Mouse (Mus musculus): ENCODE measurements around the gene Olfr688. TPM values are rescaled to one million over a fixed set of nuclear protein-coding genes. Genes with fewer than 3 reads are reported as not detected.

Gene Olfr688
- not detected for total RNA-seq (2021)
- long read RNA-seq, experiment 1: 0 reads
- long read RNA-seq, experiment 2: 0 reads

GRCm38 (mm10) chr7:105287795-105288194, at the start of gene Olfr688:
Olfr688 (plus strand) TSS chr7:105288095.
- DNase-seq (ENCODE audit: extremely low spot score in 1 of 2, low spot score in 2 of 2): no peak
- no peak for TF ChIP-seq CTCF (IDR thresholded peaks at IDR 0.05)
- Histone ChIP-seq H3K4me3 (no peak within 1 kb of the TSS), H3K27ac (no peak within 1 kb of the TSS)
- intact Hi-C loops (cut with DNase I): no loop called here

- DNase-seq (ENCODE audit: extremely low spot score in 1 of 2, low spot score in 2 of 2): no peak
- H3K27ac ChIP-seq: no peak overlapping the region
- intact Hi-C loops (cut with DNase I): no loop called here
- H3K4me3 ChIP-seq: no peak overlapping the region
- no peak for TF ChIP-seq CTCF (IDR thresholded peaks at IDR 0.05)
These were observed 40.2 kb upstream of the Olfr688 start for GRCm38 (mm10) chr7:105247671-105248070.

GRCm38 (mm10) chr7:105248197-105248596, 39.7 kb upstream of the Olfr688 start:
- intact Hi-C loops (cut with DNase I): no loop called here

GRCm38 (mm10) chr7:105256656-105257055, 31.2 kb upstream of the Olfr688 start:
- Histone ChIP-seq H3K4me3 (no peak overlapping the region), H3K27ac (no peak overlapping the region)
- intact Hi-C loops (cut with DNase I): no loop called here
- TF ChIP-seq CTCF (IDR thresholded peaks at IDR 0.05): peak; percentile 32
- DNase-seq (ENCODE audit: extremely low spot score in 1 of 2, low spot score in 2 of 2): no peak

More at GRCm38 (mm10) chr7:105248197-105248596, 39.7 kb upstream of the Olfr688 start:
- Histone ChIP-seq H3K27ac (no peak overlapping the region), H3K4me3 (no peak overlapping the region)
- DNase-seq (ENCODE audit: extremely low spot score in 1 of 2, low spot score in 2 of 2): no peak
- TF ChIP-seq CTCF (IDR thresholded peaks at IDR 0.05): peak; percentile 18

GRCm38 (mm10) chr7:105272426-105272825, 15.5 kb upstream of the Olfr688 start:
- intact Hi-C loops (cut with DNase I): no loop called here
- no peak overlapping the region for H3K4me3 ChIP-seq
- no peak overlapping the region for H3K27ac ChIP-seq
- TF ChIP-seq CTCF (IDR thresholded peaks at IDR 0.05): no peak
- no peak for DNase-seq (ENCODE audit: extremely low spot score in 1 of 2, low spot score in 2 of 2)

- Histone ChIP-seq H3K4me3 (no peak overlapping the region), H3K27ac (no peak overlapping the region)
- no peak for DNase-seq (ENCODE audit: extremely low spot score in 1 of 2, low spot score in 2 of 2)
- no peak for TF ChIP-seq CTCF (IDR thresholded peaks at IDR 0.05)
- intact Hi-C loops (cut with DNase I): no loop called here
These were observed 2.2 kb downstream of the Olfr688 start for GRCm38 (mm10) chr7:105290051-105290450.

- no peak within 1 kb of the TSS for H3K27ac ChIP-seq
- intact Hi-C loops (cut with DNase I): no loop called here
- no peak for TF ChIP-seq CTCF (IDR thresholded peaks at IDR 0.05)
- no peak within 1 kb of the TSS for H3K4me3 ChIP-seq
- no peak for DNase-seq (ENCODE audit: extremely low spot score in 1 of 2, low spot score in 2 of 2)
These were observed 23.0 kb downstream of the Olfr688 start, which contains the start of gene Olfr689 for GRCm38 (mm10) chr7:105310865-105311264. Olfr689 (plus strand) TSS chr7:105311165.

- intact Hi-C loops (cut with DNase I): no loop called here
- TF ChIP-seq CTCF (IDR thresholded peaks at IDR 0.05): no peak; the same call in 1 of the 2 replicates
- Histone ChIP-seq H3K4me3 (no peak overlapping the region), H3K27ac (no peak overlapping the region)
- no peak for DNase-seq (ENCODE audit: extremely low spot score in 1 of 2, low spot score in 2 of 2)
These were observed 37.4 kb downstream of the Olfr688 start for GRCm38 (mm10) chr7:105325302-105325701.

- intact Hi-C loops (cut with DNase I): no loop called here
- Histone ChIP-seq H3K4me3 (no peak within 1 kb of the TSS), H3K27ac (no peak within 1 kb of the TSS)
- TF ChIP-seq CTCF (IDR thresholded peaks at IDR 0.05): no peak
- no peak for DNase-seq (ENCODE audit: extremely low spot score in 1 of 2, low spot score in 2 of 2)
These were observed 46.1 kb downstream of the Olfr688 start, which contains the start of gene Olfr690 for GRCm38 (mm10) chr7:105334004-105334403. Olfr690 (minus strand) TSS chr7:105334104.

Other genes starting within 250 kb of the Olfr688 start
- not detected for gene Olfr677, start 236.7 kb upstream of the Olfr688 start, total RNA-seq (2021)
- not detected for gene Olfr678, start 223.6 kb upstream of the Olfr688 start, total RNA-seq (2021)
- gene Olfr679, start 206.9 kb upstream of the Olfr688 start, total RNA-seq (2021): not detected
- gene Olfr680-ps1, start 195.3 kb upstream of the Olfr688 start, total RNA-seq (2021): not detected
- not detected for gene Olfr681, start 171.3 kb upstream of the Olfr688 start, total RNA-seq (2021)
- gene Olfr683, start 141.1 kb upstream of the Olfr688 start, total RNA-seq (2021): not detected
- gene Olfr684, start 124.4 kb upstream of the Olfr688 start, total RNA-seq (2021): not detected
- not detected for gene Olfr685, start 102.1 kb upstream of the Olfr688 start, total RNA-seq (2021)
- gene Olfr686, start 80.6 kb upstream of the Olfr688 start, total RNA-seq (2021): not detected
- gene Olfr689, start 23.1 kb downstream of the Olfr688 start, total RNA-seq (2021): not detected
- gene Olfr690, start 46.0 kb downstream of the Olfr688 start, total RNA-seq (2021): 1 to 10 TPM in 1 of 2 experiments, under 1 TPM in 1; 0.93 to 1.2 TPM
- 1 to 10 TPM in 1 of 2 experiments, under 1 TPM in 1; 0.96 to 1.3 TPM for gene Olfr691, start 54.2 kb downstream of the Olfr688 start, total RNA-seq (2021)
- gene Olfr692, start 80.1 kb downstream of the Olfr688 start, total RNA-seq (2021): not detected
- gene Gm5901, start 86.9 kb downstream of the Olfr688 start, total RNA-seq (2021): not detected
- gene Fam160a2, start 112.0 kb downstream of the Olfr688 start, total RNA-seq (2021): 10 to 100 TPM; 74.5 to 80.4 TPM
- gene Cnga4, start 116.5 kb downstream of the Olfr688 start, total RNA-seq (2021): 1 to 10 TPM in 1 of 2 experiments, under 1 TPM in 1; 0.98 to 1.1 TPM
- 10 to 100 TPM; 64.9 to 65.5 TPM for gene Cckbr, start 137.6 kb downstream of the Olfr688 start, total RNA-seq (2021)
- gene Cavin3, start 194.2 kb downstream of the Olfr688 start, total RNA-seq (2021): 10 to 100 TPM; 17.9 to 18.7 TPM